ENCODE assay signal across 26 mouse cellular contexts in genomic region chr3:126122323-126123259, GRCm38 (mm10).
DNase-seq lines count a peak whose midpoint lies in the region; ATAC-seq and TF ChIP-seq lines count a peak whose summit lies in the region.
"Had no signal": no experiment of that assay in that cellular context is flagged by ENCODE, and none has a peak within 500 bp of the region (broad histone marks: within the 10 kb centered on the region; RNA-seq: fewer than 3 reads in every experiment).

No protein-coding gene starts in this region.

- no peaks in the 10 kb centered on the region for H3K27me3 ChIP-seq in forebrain, embryonic 11.5 days (ENCODE audit: control insufficient read depth, insufficient read depth, low read length)
- H3K27me3 ChIP-seq in forebrain, embryonic 10.5 days (ENCODE audit: poor library complexity, severe bottlenecking), result no peaks in the 10 kb centered on the region
- no peaks in the 10 kb centered on the region for H3K27me3 ChIP-seq in CH12.LX (replicated peaks)
- no peaks in the 10 kb centered on the region for H3K27me3 ChIP-seq in forebrain, embryonic 14.5 days (replicated peaks; ENCODE audit: control insufficient read depth, insufficient read depth, low read length)
- H3K27me3 ChIP-seq: embryonic facial prominence, embryonic 12.5 days; embryonic facial prominence, embryonic 15.5 days; heart, embryonic 13.5 days; hindbrain, embryonic 15.5 days; intestine, embryonic 15.5 days; Patski had no signal

- no peaks in the 10 kb centered on the region for H3K36me3 ChIP-seq in forebrain, embryonic 11.5 days (ENCODE audit: control insufficient read depth, insufficient read depth, low read length)
- no peaks in the 10 kb centered on the region for H3K36me3 ChIP-seq in forebrain, embryonic 10.5 days (replicated peaks)
- no peaks in the 10 kb centered on the region for H3K36me3 ChIP-seq in CH12.LX (replicated peaks in 1 of 2; ENCODE audit: control insufficient read depth in 1 of 2, insufficient read depth in 1 of 2, low read length in 1 of 2)
- H3K36me3 ChIP-seq in forebrain, embryonic 14.5 days (ENCODE audit: control insufficient read depth, insufficient read depth, low read length), result no peaks in the 10 kb centered on the region
- H3K36me3 ChIP-seq: embryonic facial prominence, embryonic 12.5 days; embryonic facial prominence, embryonic 15.5 days; G1E; heart, embryonic 10.5 days; heart, embryonic 13.5 days; hindbrain, embryonic 15.5 days; intestine, embryonic 15.5 days had no signal

- no peak for TF ChIP-seq CTCF in CH12.LX (conservative IDR thresholded peaks at IDR 0.05 in 1 of 2, IDR thresholded peaks at IDR 0.05 in 1 of 2; ENCODE audit: low read depth in 2 of 2, low read length in 2 of 2)

- H3K9me3 ChIP-seq in forebrain, embryonic 11.5 days (ENCODE audit: control insufficient read depth, low read length), result no peaks in the 10 kb centered on the region
- H3K9me3 ChIP-seq in forebrain, embryonic 10.5 days, result no peaks in the 10 kb centered on the region
- H3K9me3 ChIP-seq in CH12.LX (replicated peaks; ENCODE audit: low read length), result no peaks in the 10 kb centered on the region
- H3K9me3 ChIP-seq in forebrain, embryonic 14.5 days (replicated peaks; ENCODE audit: control insufficient read depth, low read length), result no peaks in the 10 kb centered on the region
- H3K9me3 ChIP-seq: embryonic facial prominence, embryonic 12.5 days; embryonic facial prominence, embryonic 15.5 days; heart, embryonic 10.5 days; heart, embryonic 13.5 days; hindbrain, embryonic 15.5 days; intestine, embryonic 15.5 days had no signal

- no peak overlapping the region for H3K27ac ChIP-seq in forebrain, embryonic 11.5 days (ENCODE audit: low read depth, low read length)
- H3K27ac ChIP-seq in forebrain, embryonic 10.5 days, result no peak overlapping the region
- H3K27ac ChIP-seq in CH12.LX (ENCODE audit: insufficient read depth, low read depth), result no peak overlapping the region
- H3K27ac ChIP-seq in forebrain, embryonic 14.5 days (ENCODE audit: low read depth, low read length), result no peak overlapping the region
- H3K27ac ChIP-seq: embryonic facial prominence, embryonic 12.5 days; embryonic facial prominence, embryonic 15.5 days; heart, adult 2 months; heart, embryonic 10.5 days; heart, embryonic 13.5 days; hindbrain, embryonic 15.5 days; intestine, embryonic 15.5 days had no signal

- H3K4me3 ChIP-seq in forebrain, embryonic 11.5 days (ENCODE audit: low read depth, low read length), result no peak overlapping the region
- H3K4me3 ChIP-seq in forebrain, embryonic 10.5 days, result no peak overlapping the region
- H3K4me3 ChIP-seq in CH12.LX (replicated peaks in 1 of 3; ENCODE audit: low read depth in 2 of 3, low read length in 2 of 3, poor library complexity in 1 of 3), result no peak overlapping the region
- no peak overlapping the region for H3K4me3 ChIP-seq in forebrain, embryonic 14.5 days (ENCODE audit: low read depth, low read length)
- H3K4me3 ChIP-seq: embryonic facial prominence, embryonic 12.5 days; embryonic facial prominence, embryonic 15.5 days; heart, adult 2 months; heart, embryonic 10.5 days; heart, embryonic 13.5 days; hindbrain, embryonic 15.5 days; intestine, embryonic 15.5 days had no signal

- TF ChIP-seq RAD21 in CH12.LX (IDR thresholded peaks at IDR 0.05; ENCODE audit: low read depth, low read length), result no peak

- TF ChIP-seq POLR2A in CH12.LX (IDR thresholded peaks at IDR 0.05; ENCODE audit: low read depth, low read length), result no peak

- H3K4me1 ChIP-seq in forebrain, embryonic 11.5 days (replicated peaks; ENCODE audit: control insufficient read depth, insufficient read depth, low read length), result no peaks in the 10 kb centered on the region
- H3K4me1 ChIP-seq in forebrain, embryonic 10.5 days, result no peaks in the 10 kb centered on the region
- H3K4me1 ChIP-seq in CH12.LX (ENCODE audit: control insufficient read depth in 1 of 2, insufficient read depth in 2 of 2), result no peaks in the 10 kb centered on the region
- no peaks in the 10 kb centered on the region for H3K4me1 ChIP-seq in forebrain, embryonic 14.5 days (ENCODE audit: control insufficient read depth, insufficient read depth, low read length)
- H3K4me1 ChIP-seq: embryonic facial prominence, embryonic 12.5 days; embryonic facial prominence, embryonic 15.5 days; heart, embryonic 10.5 days; heart, embryonic 13.5 days; hindbrain, embryonic 15.5 days; intestine, embryonic 15.5 days had no signal

- no peaks in the 10 kb centered on the region for H3K79me2 ChIP-seq in CH12.LX (replicated peaks; ENCODE audit: control insufficient read depth, extremely low read depth, insufficient read depth, poor library complexity, severe bottlenecking)

- in situ Hi-C loops in CH12.LX (cut with MboI; ENCODE audit: low pct_ligation_motif_present, low pct_unique_long_range_greater_than_20kb, low sequenced_read_pairs), result no loop called here

- no peak overlapping the region for H3K4me2 ChIP-seq in forebrain, embryonic 11.5 days (ENCODE audit: low read depth, low read length, severe bottlenecking)
- H3K4me2 ChIP-seq in CH12.LX (ENCODE audit: insufficient read depth, low read depth, poor library complexity, severe bottlenecking), result no peak overlapping the region
- no peak overlapping the region for H3K4me2 ChIP-seq in forebrain, embryonic 14.5 days (ENCODE audit: low read length)
- H3K4me2 ChIP-seq: embryonic facial prominence, embryonic 12.5 days; embryonic facial prominence, embryonic 15.5 days; heart, embryonic 13.5 days; hindbrain, embryonic 15.5 days; intestine, embryonic 15.5 days had no signal

- no peak for DNase-seq in forebrain, embryonic 11.5 days (ENCODE audit: low spot score)
- DNase-seq in forebrain, embryonic 10.5 days (ENCODE audit: extremely low spot score, low spot score), result no peak
- DNase-seq in CH12.LX (ENCODE audit: extremely low read depth), result peak; percentile 1
- DNase-seq in forebrain, embryonic 14.5 days (ENCODE audit: low spot score), result peak; percentile 30
- DNase-seq in right cerebral cortex, postnatal 14 days, result no peak
- DNase-seq in spleen, adult 12 weeks (ENCODE audit: low spot score), result no peak
- DNase-seq: adrenal gland, postnatal 10 days; adrenal gland, postnatal 36 days; cerebellum, adult 11 months; cerebellum, adult 2 months; cerebellum, adult 9-11 months; cerebellum, postnatal 25 days; gastrocnemius, postnatal 10 days; gastrocnemius, postnatal 36 days; heart, adult 2 months; heart, postnatal 14 days; heart, postnatal 4 days; kidney, adult 11 months had no signal

- TF ChIP-seq EP300 in CH12.LX (IDR thresholded peaks at IDR 0.05; ENCODE audit: low read length), result no peak

- H3K9ac ChIP-seq in forebrain, embryonic 11.5 days (ENCODE audit: low read length), result no peak overlapping the region
- H3K9ac ChIP-seq in CH12.LX (ENCODE audit: insufficient read depth, low read depth), result no peak overlapping the region
- no peak overlapping the region for H3K9ac ChIP-seq in forebrain, embryonic 14.5 days (ENCODE audit: low read length)
- H3K9ac ChIP-seq: embryonic facial prominence, embryonic 12.5 days; embryonic facial prominence, embryonic 15.5 days; heart, embryonic 13.5 days; hindbrain, embryonic 15.5 days; intestine, embryonic 15.5 days had no signal

- dilution Hi-C loops in CH12.LX (cut with MboI; ENCODE audit: extremely low pct_ligation_motif_present, extremely low pct_unique_long_range_greater_than_20kb, low sequenced_read_pairs), result no loop called here

- ATAC-seq in forebrain, embryonic 11.5 days (replicated peaks; ENCODE audit: low FRiP score), result peak; percentile 39; the same call in 1 of the 2 replicates
- ATAC-seq in forebrain, embryonic 14.5 days, result peak; percentile 63
- ATAC-seq: intestine, embryonic 15.5 days; Patski had no signal

- WGBS in forebrain, embryonic 11.5 days, result 85% methylated on average over 2 of the region's 2 CpGs
- WGBS in forebrain, embryonic 10.5 days, result 91% methylated on average over 2 of the region's 2 CpGs
- WGBS in forebrain, embryonic 14.5 days, result 55% methylated on average over 2 of the region's 2 CpGs

TF ChIP-seq in CH12.LX, 34 proteins besides CTCF, POLR2A, EP300 and RAD21:
- TF ChIP-seq USF1 (IDR thresholded peaks at IDR 0.05; ENCODE audit: low read depth, low read length) (no peak), JUND (conservative IDR thresholded peaks at IDR 0.05; ENCODE audit: low read depth, low read length) (no peak), NELFE (IDR thresholded peaks at IDR 0.05; ENCODE audit: low read depth, low read length) (no peak)

Comparison
In these comparisons a context has a peak if more than half of its experiments do, and no peak if none do; other contexts are left out.
1. DNase-seq: peak in CH12.LX (single experiment) and forebrain, embryonic 14.5 days (single experiment); none in forebrain, embryonic 11.5 days (single experiment), forebrain, embryonic 10.5 days (single experiment), right cerebral cortex, postnatal 14 days (single experiment) and spleen, adult 12 weeks (single experiment).